Mouse (Mus musculus) natural killer cell, adult 2 months (primary cell): Measurements from ENCODE around the gene Chadl.

ENCODE experiments used
- DNase-seq, 2 experiments: peaks; one replicate each; pipeline ENCODE4 v3.0.0; 2022; ENCODE audit warnings: low spot score in 2 of 2

Gene Chadl

GRCm38 (mm10) chr15:81700601-81701000 is 3.5 kb upstream of the Chadl start:
- no peak for DNase-seq

DNA sequence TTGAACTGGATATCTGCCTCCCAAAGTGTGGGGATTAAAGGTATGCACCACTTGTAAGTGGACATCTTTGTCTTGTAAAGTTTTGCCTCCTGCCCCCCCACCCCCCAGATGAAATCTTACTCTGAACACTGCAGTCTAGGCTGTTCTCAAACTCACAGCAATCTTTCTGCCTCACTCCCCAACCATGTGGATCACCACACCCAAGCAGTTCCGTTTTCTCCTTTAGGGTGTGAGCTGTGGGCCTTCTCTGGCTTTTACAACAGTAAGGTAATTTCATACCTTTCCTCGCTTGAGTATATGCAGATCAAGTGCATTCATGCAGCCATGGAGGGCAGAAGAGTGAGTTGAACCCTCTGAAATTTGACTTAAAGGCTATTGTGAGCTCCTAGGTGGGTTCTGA is 3.1 kb upstream of the Chadl start:
- DNase-seq = no peak

DNA sequence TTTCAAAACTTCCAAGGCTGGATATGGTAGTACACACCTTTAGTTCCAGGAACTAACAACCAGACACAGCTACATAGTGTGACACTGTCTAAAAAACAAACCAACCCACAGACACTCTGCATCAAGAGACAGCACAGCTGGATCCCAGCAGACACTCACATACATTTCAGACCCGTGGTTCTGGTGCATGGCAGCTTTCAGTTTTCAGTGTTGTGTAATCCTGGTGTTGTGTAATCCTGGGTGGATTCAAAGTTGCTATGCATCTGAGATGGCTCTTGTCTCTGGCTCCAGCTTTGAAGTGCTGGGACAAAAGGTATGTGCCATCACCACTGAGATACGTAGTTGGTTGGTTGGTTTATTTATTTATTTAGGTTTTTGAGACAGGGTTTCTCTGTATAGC is 1.4 kb upstream of the Chadl start:
- no peak for DNase-seq

- DNase-seq = peak in 1 of 2 experiments; percentile 44
These were observed 760 bp upstream of the Chadl start for GRCm38 (mm10) chr15:81697847-81698246.

DNA sequence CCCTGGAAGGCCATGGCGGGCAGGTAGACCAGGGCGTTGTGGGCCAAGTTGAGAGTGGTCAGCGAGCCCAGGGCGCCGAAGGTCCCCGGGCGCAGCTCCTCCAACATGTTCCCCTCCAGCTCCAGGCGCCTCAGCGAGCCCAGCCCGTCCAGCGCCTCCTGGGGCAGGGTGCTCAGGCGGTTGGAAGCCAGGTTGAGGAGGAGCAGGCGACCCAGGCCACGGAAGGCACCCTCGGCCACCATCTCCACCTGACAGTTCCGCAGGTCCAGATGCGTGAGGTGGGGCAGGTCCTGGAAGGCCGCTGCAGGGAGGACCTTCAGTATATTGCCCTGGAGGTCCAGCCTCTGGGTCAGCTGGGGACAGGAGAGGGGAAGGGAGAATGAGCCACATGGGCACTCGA is 2.2 kb downstream of the Chadl start:
- DNase-seq = no peak

DNA sequence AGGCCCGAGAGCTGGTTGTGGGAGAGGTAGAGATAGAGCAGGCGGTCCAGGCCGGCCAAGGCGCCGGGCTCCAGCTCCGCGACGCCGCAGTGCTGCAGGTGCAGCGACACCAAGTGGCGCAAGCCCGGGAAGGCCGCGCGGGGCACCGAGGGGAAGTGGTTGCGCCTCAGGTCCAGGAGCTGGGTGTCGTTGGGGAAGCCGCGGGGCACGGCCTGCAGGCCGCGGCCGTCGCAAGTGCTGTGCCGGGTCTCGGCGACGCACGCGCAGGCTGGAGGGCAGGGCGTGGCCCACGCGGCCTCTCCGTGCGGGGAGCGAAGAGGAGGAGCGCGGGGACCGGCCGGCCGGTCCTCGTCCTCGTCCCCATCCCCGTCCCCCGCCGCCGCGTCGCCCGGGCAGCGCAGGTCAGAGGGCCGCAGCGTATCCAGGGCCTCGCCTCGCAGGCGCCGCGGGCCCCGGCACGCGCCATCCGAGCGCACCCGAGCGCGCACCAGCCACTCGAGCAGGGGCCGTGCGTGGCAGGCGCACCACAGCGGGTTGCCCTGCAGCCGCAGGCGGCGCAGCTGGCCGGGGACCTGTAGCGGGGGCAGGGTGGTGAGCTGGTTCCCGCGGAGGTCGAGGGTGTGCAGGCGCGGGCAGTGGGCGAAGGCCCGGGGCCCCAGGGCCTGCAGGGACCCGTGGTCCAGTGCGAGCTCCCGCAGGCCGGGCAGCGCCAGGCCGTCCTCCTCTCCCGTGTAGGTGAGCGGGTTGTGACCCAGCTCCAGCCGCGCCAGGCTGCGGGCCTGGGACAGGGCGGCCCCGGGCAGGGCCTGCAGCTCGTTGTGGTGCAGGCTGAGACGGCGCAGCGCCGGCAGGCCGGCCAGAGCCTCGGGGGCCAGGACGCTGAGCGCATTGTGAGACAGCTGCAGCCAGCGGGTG is 2.9 kb downstream of the Chadl start:
- peak; percentile 63 to 80 for DNase-seq

GRCm38 (mm10) chr15:81693366-81693966 is 3.6 kb downstream of the Chadl start:
- no peak for DNase-seq

DNA sequence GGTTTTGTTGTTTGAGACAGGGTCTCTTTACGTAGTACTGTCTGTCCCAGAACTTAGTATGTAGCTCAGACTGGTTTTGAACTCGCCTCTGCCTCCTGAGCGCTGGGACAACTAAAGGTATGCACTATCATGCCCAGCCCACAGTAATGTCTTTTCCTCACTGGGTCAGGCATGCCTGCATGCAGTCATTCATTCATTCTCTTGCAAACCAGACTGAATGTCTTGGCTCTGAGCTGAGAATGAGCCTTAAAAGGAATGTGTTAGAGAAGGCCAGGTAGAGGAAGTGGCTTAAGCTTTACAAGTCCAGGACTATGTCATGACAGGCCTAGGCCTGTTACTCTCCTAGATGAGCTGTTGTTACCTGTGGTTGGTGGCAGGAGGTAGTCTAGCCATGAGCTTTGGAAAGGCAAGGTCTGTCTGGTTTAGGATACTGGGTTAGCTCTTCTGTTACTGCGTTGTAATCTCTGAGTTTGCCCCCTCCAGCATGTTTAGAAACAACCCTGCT is 16.7 kb downstream of the Chadl start:
- no peak for DNase-seq

GRCm38 (mm10) chr15:81676637-81677036 is 20.4 kb downstream of the Chadl start:
- DNase-seq = no peak

DNA sequence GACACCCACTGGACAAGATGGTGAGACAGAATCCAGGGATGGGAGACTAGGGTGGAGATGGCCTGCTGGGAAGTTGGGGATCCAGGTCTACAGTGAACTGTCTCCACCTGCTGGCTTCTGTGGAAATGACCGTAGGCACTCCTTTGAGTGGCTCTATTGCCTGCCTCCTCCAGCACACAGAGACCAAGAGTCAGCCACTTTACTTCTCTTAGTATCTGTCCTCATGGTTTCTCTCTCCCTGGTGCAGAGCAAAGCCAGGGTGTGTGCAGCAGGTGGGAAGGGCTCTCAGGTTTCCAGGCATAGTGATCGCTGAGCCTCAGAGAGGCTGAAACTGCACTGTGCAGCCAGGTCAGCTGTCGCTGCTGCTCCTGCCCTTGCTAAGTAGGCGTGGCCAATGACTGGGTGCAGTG is 26.9 kb downstream of the Chadl start:
- DNase-seq = no peak

GRCm38 (mm10) chr15:81666957-81667356 is 30.1 kb downstream of the Chadl start:
- DNase-seq = no peak

DNA sequence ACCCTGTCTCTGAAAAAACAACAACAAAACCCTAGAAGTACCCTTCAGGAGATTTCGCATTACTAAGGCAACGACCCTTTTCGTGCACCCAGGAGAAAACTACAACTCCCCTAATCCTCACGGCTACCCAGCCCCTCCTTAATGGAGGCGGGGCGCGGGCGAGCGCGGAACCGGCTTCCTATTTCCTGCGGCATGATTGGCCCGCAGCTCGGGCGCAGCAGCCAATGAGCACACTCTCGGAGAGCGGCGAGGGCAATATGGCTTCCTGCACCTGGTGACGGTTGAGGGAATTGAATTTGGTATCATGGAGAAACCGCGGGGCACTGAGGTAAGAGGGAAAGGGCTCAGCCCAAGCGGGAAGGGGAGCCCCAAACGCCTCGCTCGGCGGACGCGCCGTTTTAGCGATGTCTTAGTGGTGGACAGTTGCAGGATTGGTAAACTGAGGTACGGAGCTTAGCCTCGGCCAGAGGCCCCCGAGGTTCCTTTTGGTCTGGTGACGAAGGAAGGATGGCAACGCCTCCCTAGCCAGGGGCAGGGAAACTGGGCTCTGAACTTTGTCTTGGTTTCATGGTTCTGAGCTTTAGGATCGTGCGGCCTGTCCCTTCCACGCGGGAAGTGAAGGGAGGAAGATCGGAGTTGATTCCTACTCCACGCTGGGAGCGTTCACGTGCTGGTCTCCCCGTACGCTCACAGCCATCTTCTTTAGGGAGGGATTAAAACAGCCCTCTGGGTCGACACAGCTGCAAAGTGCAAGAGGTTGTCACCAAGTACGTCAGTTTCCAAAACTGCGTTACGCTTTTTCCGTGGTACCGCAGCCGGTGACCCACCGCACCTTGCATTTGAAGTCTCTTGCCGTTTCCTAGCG is 33.2 kb downstream of the Chadl start, which contains the start of gene L3mbtl2:
Gene L3mbtl2 (plus strand): TSS at position 193 of the 865 bp plus-strand sequence.
- DNase-seq = peak; percentile 79 to 86

- no peak for DNase-seq
These were observed 33.8 kb downstream of the Chadl start for GRCm38 (mm10) chr15:81663281-81663680.

DNA sequence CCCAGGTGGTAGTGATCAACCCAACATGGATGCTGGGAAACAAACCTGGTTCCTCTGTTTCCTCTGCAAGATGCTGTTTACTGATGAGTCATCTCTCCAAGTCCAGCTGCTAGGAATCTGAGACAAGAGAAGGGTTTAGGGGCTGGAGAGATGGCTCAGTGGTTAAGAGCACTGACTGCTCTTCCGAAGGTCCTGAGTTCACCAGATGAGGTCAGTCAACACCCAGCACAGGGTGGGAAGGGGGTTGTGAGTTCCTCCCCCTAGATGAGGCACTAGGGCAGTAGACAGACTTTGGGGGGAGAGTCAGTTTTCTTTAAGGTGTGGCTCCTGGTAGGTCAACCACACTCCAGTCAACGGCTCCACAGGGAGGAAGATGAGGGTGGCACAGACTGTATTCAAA is 35.4 kb downstream of the Chadl start:
- no peak for DNase-seq

DNA sequence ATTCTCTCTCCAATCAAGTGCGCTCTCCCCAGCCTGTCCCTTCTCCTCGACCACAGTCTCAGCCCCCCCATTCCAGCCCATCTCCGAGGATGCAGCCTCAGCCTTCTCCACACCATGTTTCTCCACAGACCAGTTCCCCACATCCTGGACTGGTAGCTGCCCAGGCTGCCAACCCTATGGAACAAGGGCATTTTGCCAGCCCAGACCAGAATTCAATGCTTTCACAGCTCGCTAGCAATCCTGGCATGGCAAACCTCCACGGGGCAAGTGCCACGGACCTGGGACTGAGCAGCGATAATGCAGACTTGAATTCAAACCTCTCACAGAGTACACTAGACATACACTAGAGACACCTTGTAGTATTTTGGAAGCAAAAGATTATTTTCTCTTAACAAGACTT is 46.5 kb downstream of the Chadl start:
- no peak for DNase-seq

DNA sequence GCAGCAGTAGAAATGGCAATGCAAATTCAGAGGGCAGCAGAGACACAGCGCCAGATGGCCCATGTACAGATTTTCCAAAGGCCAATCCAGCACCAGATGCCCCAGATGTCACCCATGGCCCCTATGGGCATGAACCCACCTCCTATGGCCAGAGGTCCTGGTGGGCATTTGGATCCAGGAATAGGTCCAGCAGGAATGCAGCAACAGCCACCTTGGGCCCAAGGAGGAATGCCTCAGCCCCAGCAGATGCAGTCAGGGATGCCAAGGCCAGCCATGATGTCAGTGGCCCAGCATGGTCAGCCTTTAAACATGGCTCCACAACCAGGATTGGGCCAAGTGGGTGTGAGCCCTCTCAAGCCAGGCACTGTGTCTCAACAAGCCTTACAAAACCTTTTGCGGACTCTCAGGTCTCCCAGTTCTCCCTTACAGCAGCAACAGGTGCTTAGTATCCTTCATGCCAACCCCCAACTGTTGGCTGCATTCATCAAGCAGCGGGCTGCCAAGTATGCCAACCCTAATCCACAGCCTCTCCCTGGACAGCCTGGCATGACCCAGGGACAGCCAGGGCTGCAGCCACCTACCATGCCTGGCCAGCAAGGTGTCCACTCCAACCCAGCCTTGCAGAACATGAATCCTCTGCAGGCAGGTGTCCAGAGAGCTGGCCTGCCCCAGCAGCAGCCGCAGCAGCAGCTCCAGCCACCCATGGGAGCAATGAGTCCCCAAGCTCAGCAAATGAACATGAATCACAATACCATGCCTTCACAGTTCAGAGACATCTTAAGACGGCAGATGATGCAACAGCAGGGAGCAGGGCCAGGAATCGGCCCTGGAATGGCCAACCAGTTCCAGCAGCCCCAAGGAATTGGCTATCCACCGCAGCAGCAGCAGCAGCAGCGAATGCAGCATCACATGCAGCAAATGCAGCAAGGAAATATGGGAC is 47.3 kb downstream of the Chadl start:
- DNase-seq = no peak
